Mouse (Mus musculus) cortical plate, adult 2 months (tissue): ENCODE measurements at regions not wholly inside any gene's neighbourhood (a gene's known extent, or its start where the extent isn't known, plus 50 kb on each side); places are given as distances from the start of the nearest gene placed in this dataset.

Experiments
- CTCF ChIP-seq: fragments of 200-500 bp; IDR thresholded peaks from 2 replicates; pipeline ENCODE4 v1.5.1; 2011; ENCODE audit warnings: mild to moderate bottlenecking, control low read depth, low read length; ENCODE audit not compliant: insufficient read depth; ENCODE audit errors: extremely low read depth
- POLR2A ChIP-seq: fragments of 200-500 bp; IDR thresholded peaks from 2 replicates; pipeline ENCODE4 v1.6.1; 2011; ENCODE audit warnings: mild to moderate bottlenecking, low read length, control low read depth; ENCODE audit not compliant: insufficient read depth; ENCODE audit errors: extremely low read depth

DNA sequence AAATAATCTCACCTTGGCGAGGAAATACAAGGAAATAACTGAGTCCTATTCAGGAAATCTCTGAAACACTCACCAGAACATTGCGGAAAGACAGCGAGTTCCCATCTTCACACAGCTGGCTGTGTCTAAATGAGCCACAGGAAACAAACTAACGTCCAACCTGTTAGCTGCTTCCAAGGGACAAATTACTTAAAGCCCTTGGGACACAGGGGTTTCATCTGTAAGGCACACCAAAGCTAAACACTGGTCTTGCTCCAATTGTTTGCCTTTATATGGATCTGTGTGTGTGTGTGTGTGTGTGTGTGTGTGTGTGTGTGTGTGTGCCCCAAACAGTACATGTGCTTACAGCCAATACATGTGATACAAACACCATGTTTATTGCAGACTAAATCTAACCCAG lies 168.9 kb upstream of the Tmco5 start:
- TF ChIP-seq POLR2A (no peak), CTCF (no peak)
